Mouse (Mus musculus): ENCODE measurements around the gene Mrps24. TPM values are rescaled to one million over a fixed set of nuclear protein-coding genes. Genes with fewer than 3 reads are reported as not detected.

The Mrps24 gene
- total RNA-seq, 2 experiments from 2014 or later: 41.2 to 67.4 TPM

GRCm38 (mm10) chr11:5706874-5707529 is 8.5 kb downstream of the Mrps24 start:
- ATAC-seq (ENCODE audit: poor library complexity, severe bottlenecking): peak; percentile 45

DNA sequence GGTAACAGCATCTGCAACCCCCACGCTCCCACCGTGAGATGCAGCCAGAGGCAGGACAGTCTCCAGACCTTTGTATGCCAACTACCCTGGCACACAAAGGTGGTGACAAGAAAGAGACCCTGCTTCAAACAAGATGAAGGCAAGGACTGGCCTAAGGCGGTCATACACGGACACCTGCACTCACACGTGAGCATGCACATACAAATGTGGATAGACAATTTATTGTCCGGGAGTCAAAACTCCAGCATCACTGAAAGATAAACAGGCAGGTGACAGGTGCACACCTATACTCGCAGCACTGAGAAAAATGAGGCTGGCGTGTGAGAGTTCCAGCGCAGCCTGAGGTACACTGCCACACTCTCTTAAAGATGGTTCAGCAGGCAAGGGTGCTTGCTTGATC is 9.5 kb downstream of the Mrps24 start:
- ATAC-seq (ENCODE audit: poor library complexity, severe bottlenecking): no peak

DNA sequence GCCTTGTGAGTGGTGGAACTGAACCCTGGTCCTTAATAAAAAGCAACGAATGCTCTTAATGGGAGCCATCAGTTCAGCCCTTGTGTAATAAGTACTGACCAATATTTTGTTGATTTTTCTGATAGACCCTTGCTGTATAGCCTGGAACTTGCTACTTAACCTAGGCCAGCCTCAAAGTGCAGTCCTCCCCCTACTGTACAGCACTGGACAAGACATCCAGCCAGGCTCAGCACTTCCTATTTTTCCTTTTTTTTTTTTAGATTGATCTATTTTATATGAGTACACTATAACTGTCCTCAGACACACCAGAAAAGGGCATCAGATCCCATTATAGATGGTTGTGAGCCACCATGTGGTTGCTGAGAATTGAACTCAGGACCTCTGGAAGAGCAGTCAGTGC is 12.1 kb downstream of the Mrps24 start:
- ATAC-seq (ENCODE audit: poor library complexity, severe bottlenecking): no peak

DNA sequence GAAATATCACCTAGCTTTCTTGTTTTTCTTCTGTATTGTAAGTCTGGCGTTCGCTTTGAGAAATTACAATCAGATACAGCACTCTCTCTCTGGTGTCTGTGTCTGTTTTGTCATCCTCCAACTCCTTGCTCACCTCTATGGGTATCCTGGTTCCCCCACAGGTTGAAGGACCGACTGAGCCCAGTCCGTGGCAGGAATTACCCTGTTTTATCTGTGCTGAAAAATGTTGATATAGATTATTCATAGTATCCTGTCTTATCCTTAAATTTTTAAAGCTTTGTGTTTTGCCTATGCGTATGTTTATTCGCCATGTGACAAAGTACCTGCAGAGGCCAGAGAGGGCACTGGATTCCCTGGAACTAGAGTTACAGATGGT is 12.5 kb downstream of the Mrps24 start:
- ATAC-seq (ENCODE audit: poor library complexity, severe bottlenecking): no peak

DNA sequence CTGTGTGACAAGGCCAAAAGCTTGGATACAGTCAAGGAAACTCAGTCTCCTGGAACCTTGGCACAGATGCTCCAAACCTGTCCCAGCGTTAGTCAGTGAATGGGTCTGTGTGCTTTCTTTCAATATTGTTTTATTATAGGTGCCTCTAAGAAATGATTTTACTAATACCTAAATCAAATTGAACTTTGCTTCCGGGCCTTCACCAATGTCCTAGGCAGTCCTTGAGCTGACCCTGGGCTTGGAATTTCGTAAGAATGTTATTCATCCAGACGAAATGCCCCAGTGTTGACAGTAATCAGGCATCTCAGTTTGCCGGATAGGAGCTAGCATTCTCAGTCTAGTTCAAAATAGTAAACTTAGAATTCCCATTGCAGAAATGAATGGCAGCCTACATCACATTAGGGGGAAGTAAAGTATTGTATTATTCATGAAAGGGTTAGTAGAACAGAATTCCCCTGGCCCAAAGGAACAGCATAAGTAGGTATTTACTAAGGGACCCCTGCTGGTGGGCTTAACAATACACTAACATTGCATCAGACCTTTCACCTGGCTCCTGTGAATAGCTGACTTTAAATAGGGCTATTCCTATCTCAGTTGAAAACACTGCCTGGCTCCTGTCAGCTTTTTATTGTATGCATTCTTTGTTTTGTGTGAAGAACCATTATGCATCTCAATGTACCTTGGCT is 13.1 kb downstream of the Mrps24 start:
- ATAC-seq (ENCODE audit: poor library complexity, severe bottlenecking): no peak

GRCm38 (mm10) chr11:5701821-5702220 is 13.7 kb downstream of the Mrps24 start:
- ATAC-seq (ENCODE audit: poor library complexity, severe bottlenecking): no peak

DNA sequence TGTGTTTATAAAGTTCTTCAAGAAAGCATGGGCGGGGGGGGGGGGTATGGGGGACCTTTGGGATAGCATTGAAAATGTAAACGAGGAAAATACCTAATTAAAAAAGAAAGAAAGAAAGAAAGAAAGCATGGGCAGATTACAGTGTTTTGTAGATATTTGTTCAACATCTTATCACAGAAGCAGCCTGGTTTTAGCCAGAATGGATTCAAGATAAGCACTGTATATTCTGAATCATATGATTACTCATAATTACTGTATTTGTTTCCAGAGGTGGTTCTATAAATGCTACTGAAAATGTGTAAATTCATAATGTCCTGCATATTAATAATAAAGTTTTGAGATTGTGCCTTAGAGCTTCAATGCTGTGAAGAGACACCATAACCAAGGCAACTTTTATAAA is 14.2 kb downstream of the Mrps24 start:
- no peak for ATAC-seq (ENCODE audit: poor library complexity, severe bottlenecking)

GRCm38 (mm10) chr11:5700808-5701207 is 14.7 kb downstream of the Mrps24 start:
- ATAC-seq (ENCODE audit: poor library complexity, severe bottlenecking): no peak

DNA sequence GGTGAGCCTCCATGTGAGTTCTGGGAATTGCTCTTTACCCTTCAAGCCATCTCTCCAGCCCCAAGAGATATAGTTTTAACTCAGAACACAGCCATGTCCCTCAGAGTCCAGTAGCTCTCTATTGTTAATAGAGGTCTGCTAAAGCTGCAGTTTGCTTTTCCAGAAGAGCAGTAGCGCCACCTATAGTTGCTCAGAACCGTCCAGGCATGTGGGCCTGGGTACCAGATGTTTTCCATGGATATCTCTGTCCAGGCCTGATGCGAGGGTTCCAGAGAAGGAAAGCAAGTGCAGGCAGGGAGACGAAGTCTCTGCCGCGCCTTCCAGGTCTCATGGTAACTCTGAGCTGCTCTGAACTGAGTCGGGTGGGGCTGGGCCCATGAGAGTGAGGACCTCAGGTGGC is 23.7 kb downstream of the Mrps24 start:
- no peak for ATAC-seq (ENCODE audit: poor library complexity, severe bottlenecking)

- ATAC-seq (ENCODE audit: poor library complexity, severe bottlenecking): no peak
Measured at GRCm38 (mm10) chr11:5684283-5684682, 31.2 kb downstream of the Mrps24 start.

GRCm38 (mm10) chr11:5682541-5682940 is 32.9 kb downstream of the Mrps24 start:
- no peak for ATAC-seq (ENCODE audit: poor library complexity, severe bottlenecking)

Other genes starting within 250 kb of the Mrps24 start
- gene Xbp1, start 195.0 kb downstream of the Mrps24 start, total RNA-seq (2015): 247 and 251 TPM in 2 replicates
- gene Xbp1, start 195.0 kb downstream of the Mrps24 start, total RNA-seq (2017): 169 and 186 TPM in 2 replicates
- 13.1 and 13.5 TPM in 2 replicates for gene Ccdc117, start 173.5 kb downstream of the Mrps24 start, total RNA-seq (2015)
- gene Ccdc117, start 173.5 kb downstream of the Mrps24 start, total RNA-seq (2017): 21.4 and 25.0 TPM in 2 replicates
- not detected in 2 replicates for gene Ankrd36, start 146.0 kb downstream of the Mrps24 start, total RNA-seq (2015)
- not detected in 2 replicates for gene Ankrd36, start 146.0 kb downstream of the Mrps24 start, total RNA-seq (2017)
- 4.1 and 4.5 TPM in 2 replicates for gene Urgcp, start 46.7 kb upstream of the Mrps24 start, total RNA-seq (2015)
- gene Urgcp, start 46.7 kb upstream of the Mrps24 start, total RNA-seq (2017): 7.5 and 8.7 TPM in 2 replicates
- 84.5 and 90.0 TPM in 2 replicates for gene Dbnl, start 72.8 kb upstream of the Mrps24 start, total RNA-seq (2015)
- gene Dbnl, start 72.8 kb upstream of the Mrps24 start, total RNA-seq (2017): 176 and 179 TPM in 2 replicates
- gene Pgam2, start 88.1 kb upstream of the Mrps24 start, total RNA-seq (2015): not detected in 2 replicates
- gene Pgam2, start 88.1 kb upstream of the Mrps24 start, total RNA-seq (2017): not detected in 2 replicates
- gene Polm, start 122.3 kb upstream of the Mrps24 start, total RNA-seq (2015): 10.4 and 10.7 TPM in 2 replicates
- gene Polm, start 122.3 kb upstream of the Mrps24 start, total RNA-seq (2017): 6.0 and 8.8 TPM in 2 replicates
- not detected in 2 replicates for gene Aebp1, start 146.3 kb upstream of the Mrps24 start, total RNA-seq (2015)
- 0.11 and 0.12 TPM in 2 replicates for gene Aebp1, start 146.3 kb upstream of the Mrps24 start, total RNA-seq (2017)
- gene Pold2, start 162.6 kb upstream of the Mrps24 start, total RNA-seq (2015): 23.8 and 31.6 TPM in 2 replicates
- 19.0 and 29.3 TPM in 2 replicates for gene Pold2, start 162.6 kb upstream of the Mrps24 start, total RNA-seq (2017)
- gene Myl7, start 183.1 kb upstream of the Mrps24 start, total RNA-seq (2015): not detected in 2 replicates
- not detected in 2 replicates for gene Myl7, start 183.1 kb upstream of the Mrps24 start, total RNA-seq (2017)
- not detected in 2 replicates for gene Gck, start 234.4 kb upstream of the Mrps24 start, total RNA-seq (2015)
- gene Gck, start 234.4 kb upstream of the Mrps24 start, total RNA-seq (2017): not detected in 2 replicates
- 18.2 and 21.0 TPM in 2 replicates for gene Ykt6, start 240.0 kb upstream of the Mrps24 start, total RNA-seq (2015)
- gene Ykt6, start 240.0 kb upstream of the Mrps24 start, total RNA-seq (2017): 41.8 and 54.2 TPM in 2 replicates

Data from megakaryocyte, adult 5-6 weeks (primary cell).